Mouse (Mus musculus) limb, embryonic 15.5 days (tissue): ENCODE measurements at regions not wholly inside any gene's neighbourhood (a gene's known extent, or its start where the extent isn't known, plus 50 kb on each side); places are given as distances from the start of the nearest gene placed in this dataset.
"Not testable (repeated sequence)": the region's sequence is repeated elsewhere in the genome, so short reads cannot be mapped to it uniquely, and the experiment has no call there.

ENCODE experiments used
- ATAC-seq: fragments of 200-750 bp; cut with Nextera tagmentation; 2 replicates; pipeline ENCODE4 v1.8.0; 2017; ENCODE audit warnings: low read depth, moderate TSS enrichment; ENCODE audit not compliant: insufficient number of reproducible peaks, low FRiP score, low TSS enrichment
- H3K27ac ChIP-seq: fragments of 300-500 bp; sonication (generic); 2 replicates; pipeline ENCODE4 v1.5.1; 2015; ENCODE audit warnings: moderate library complexity, mild to moderate bottlenecking, inconsistent platforms
- H3K27me3 ChIP-seq: fragments of 300-500 bp; sonication (generic); 2 replicates; pipeline ENCODE4 v1.6.1; 2015; ENCODE audit warnings: inconsistent platforms
- H3K36me3 ChIP-seq: fragments of 300-500 bp; sonication (generic); 2 replicates; pipeline ENCODE4 v1.6.1; 2015; ENCODE audit warnings: inconsistent platforms
- H3K4me1 ChIP-seq: fragments of 300-500 bp; sonication (generic); 2 replicates; pipeline ENCODE4 v1.6.1; 2015; ENCODE audit warnings: inconsistent platforms
- H3K4me2 ChIP-seq: fragments of 300-500 bp; sonication (generic); 2 replicates; pipeline ENCODE4 v1.6.1; 2015; ENCODE audit warnings: mild to moderate bottlenecking, inconsistent platforms
- H3K4me3 ChIP-seq: fragments of 300-500 bp; sonication (generic); 2 replicates; pipeline ENCODE4 v1.5.1; 2015; ENCODE audit warnings: mild to moderate bottlenecking, inconsistent platforms
- H3K9ac ChIP-seq: fragments of 300-500 bp; sonication (generic); 2 replicates; pipeline ENCODE4 v1.6.1; 2015; ENCODE audit warnings: inconsistent platforms
- H3K9me3 ChIP-seq: fragments of 300-500 bp; sonication (generic); 2 replicates; pipeline ENCODE4 v1.6.1; 2016; ENCODE audit warnings: inconsistent platforms
- WGBS: fragments of 180-500 bp; shearing (Covaris S2); methylation state at CpG from one replicate; pipeline ENCODE4 v1.1.7; 2015; 5-methylcytosine and 5-hydroxymethylcytosine counted together

- WGBS = 82% methylated on average over 10 of the region's 10 CpGs
- Histone ChIP-seq H3K9ac (no peak overlapping the region), H3K4me1 (no peaks in the 10 kb centered on the region), H3K27me3 (no peaks in the 10 kb centered on the region), H3K9me3 (no peaks in the 10 kb centered on the region), H3K27ac (no peak overlapping the region), H3K36me3 (no peaks in the 10 kb centered on the region), H3K4me3 (no peak overlapping the region), H3K4me2 (no peak overlapping the region)
- no peak for ATAC-seq
Measured at GRCm38 (mm10) chr6:140218789-140219188, 177.5 kb upstream of the Plcz1 start.

- ATAC-seq = no peak
Measured at GRCm38 (mm10) chr6:140212403-140212802, 171.1 kb upstream of the Plcz1 start.

GRCm38 (mm10) chr6:140210141-140210540 lies 168.9 kb upstream of the Plcz1 start:
- Histone ChIP-seq H3K4me2 (no peak overlapping the region), H3K9me3 (no peaks in the 10 kb centered on the region), H3K36me3 (no peaks in the 10 kb centered on the region), H3K4me1 (no peaks in the 10 kb centered on the region), H3K27me3 (no peaks in the 10 kb centered on the region), H3K4me3 (no peak overlapping the region), H3K9ac (no peak overlapping the region), H3K27ac (no peak overlapping the region)
- ATAC-seq = no peak
- 88% methylated on average over 6 of the region's 6 CpGs for WGBS

More at GRCm38 (mm10) chr6:140212403-140212802, 171.1 kb upstream of the Plcz1 start:
- Histone ChIP-seq H3K36me3 (no peaks in the 10 kb centered on the region), H3K4me2 (no peak overlapping the region), H3K27me3 (no peaks in the 10 kb centered on the region), H3K9me3 (no peaks in the 10 kb centered on the region), H3K4me3 (no peak overlapping the region), H3K9ac (no peak overlapping the region), H3K4me1 (no peaks in the 10 kb centered on the region), H3K27ac (no peak overlapping the region)
- 59% methylated on average over 2 of the region's 2 CpGs for WGBS

- ATAC-seq = no peak
- WGBS = 69% methylated on average over 14 of the region's 14 CpGs
Measured at GRCm38 (mm10) chr6:140209083-140209482, 167.8 kb upstream of the Plcz1 start.

GRCm38 (mm10) chr6:140208375-140208774 lies 167.1 kb upstream of the Plcz1 start:
- no peaks in the 10 kb centered on the region for H3K4me1 ChIP-seq
- H3K9me3 ChIP-seq = no peaks in the 10 kb centered on the region
- WGBS = 53% methylated on average over 3 of the region's 3 CpGs
- H3K27ac ChIP-seq = no peak overlapping the region
- H3K27me3 ChIP-seq = no peaks in the 10 kb centered on the region
- H3K4me3 ChIP-seq = no peak overlapping the region
- ATAC-seq = no peak
- no peaks in the 10 kb centered on the region for H3K36me3 ChIP-seq
- no peak overlapping the region for H3K4me2 ChIP-seq
- no peak overlapping the region for H3K9ac ChIP-seq

More at GRCm38 (mm10) chr6:140209083-140209482, 167.8 kb upstream of the Plcz1 start:
- H3K36me3 ChIP-seq = no peaks in the 10 kb centered on the region
- H3K27me3 ChIP-seq = no peaks in the 10 kb centered on the region
- no peak overlapping the region for H3K27ac ChIP-seq
- H3K9me3 ChIP-seq = no peaks in the 10 kb centered on the region
- H3K4me2 ChIP-seq = no peak overlapping the region
- no peaks in the 10 kb centered on the region for H3K4me1 ChIP-seq
- H3K9ac ChIP-seq = no peak overlapping the region
- no peak overlapping the region for H3K4me3 ChIP-seq

- H3K27me3 ChIP-seq, H3K4me1 ChIP-seq, H3K27ac ChIP-seq, ATAC-seq, H3K9me3 ChIP-seq, H3K9ac ChIP-seq, H3K4me3 ChIP-seq, H3K4me2 ChIP-seq, H3K36me3 ChIP-seq: not testable (repeated sequence)
- WGBS = 77% methylated on average over 11 of the region's 11 CpGs
Measured at GRCm38 (mm10) chr6:140206676-140207075, 165.4 kb upstream of the Plcz1 start.

GRCm38 (mm10) chr6:140201356-140201755 lies 160.1 kb upstream of the Plcz1 start:
- Histone ChIP-seq H3K9me3 (no peaks in the 10 kb centered on the region), H3K4me3 (no peak overlapping the region), H3K4me1 (no peaks in the 10 kb centered on the region), H3K36me3 (no peaks in the 10 kb centered on the region), H3K27me3 (no peaks in the 10 kb centered on the region), H3K27ac (no peak overlapping the region), H3K4me2 (no peak overlapping the region), H3K9ac (no peak overlapping the region)
- no peak for ATAC-seq
- WGBS = 89% methylated on average over 1 of the region's 1 CpGs

- WGBS = 68% methylated on average over 5 of the region's 5 CpGs
- Histone ChIP-seq H3K4me2 (no peak overlapping the region), H3K36me3 (no peaks in the 10 kb centered on the region), H3K4me3 (no peak overlapping the region), H3K9ac (no peak overlapping the region), H3K9me3 (no peaks in the 10 kb centered on the region), H3K4me1 (no peaks in the 10 kb centered on the region), H3K27ac (no peak overlapping the region), H3K27me3 (no peaks in the 10 kb centered on the region)
- no peak for ATAC-seq
Measured at GRCm38 (mm10) chr6:140200322-140200721, 159.1 kb upstream of the Plcz1 start.

- H3K4me2 ChIP-seq = no peak overlapping the region
- H3K36me3 ChIP-seq = no peaks in the 10 kb centered on the region
- H3K27ac ChIP-seq = no peak overlapping the region
- H3K4me1 ChIP-seq = peaks cover 11% of the 10 kb centered on the region
- H3K9me3 ChIP-seq = no peaks in the 10 kb centered on the region
- H3K27me3 ChIP-seq = no peaks in the 10 kb centered on the region
- 85% methylated on average over 6 of the region's 6 CpGs for WGBS
- no peak overlapping the region for H3K9ac ChIP-seq
- no peak overlapping the region for H3K4me3 ChIP-seq
- no peak for ATAC-seq
Measured at GRCm38 (mm10) chr6:140198036-140198435, 156.8 kb upstream of the Plcz1 start.

- no peak overlapping the region for H3K9ac ChIP-seq
- no peak overlapping the region for H3K27ac ChIP-seq
- no peaks in the 10 kb centered on the region for H3K9me3 ChIP-seq
- no peaks in the 10 kb centered on the region for H3K36me3 ChIP-seq
- H3K27me3 ChIP-seq = no peaks in the 10 kb centered on the region
- ATAC-seq = no peak
- no peak overlapping the region for H3K4me2 ChIP-seq
- no peak overlapping the region for H3K4me3 ChIP-seq
- WGBS = 82% methylated on average over 8 of the region's 8 CpGs
- peaks cover 12% of the 10 kb centered on the region for H3K4me1 ChIP-seq
Measured at GRCm38 (mm10) chr6:140197113-140197675, 155.9 kb upstream of the Plcz1 start.

- H3K4me1 ChIP-seq = peaks cover 12% of the 10 kb centered on the region
- no peak overlapping the region for H3K4me2 ChIP-seq
- no peaks in the 10 kb centered on the region for H3K27me3 ChIP-seq
- H3K9me3 ChIP-seq = no peaks in the 10 kb centered on the region
- no peak overlapping the region for H3K4me3 ChIP-seq
- no peak overlapping the region for H3K27ac ChIP-seq
- no peak for ATAC-seq
- H3K36me3 ChIP-seq = no peaks in the 10 kb centered on the region
- no peak overlapping the region for H3K9ac ChIP-seq
- WGBS = 73% methylated on average over 2 of the region's 2 CpGs
Measured at GRCm38 (mm10) chr6:140194276-140194675, 153.0 kb upstream of the Plcz1 start.

- H3K4me1 ChIP-seq = peaks cover 12% of the 10 kb centered on the region
- 27% methylated on average over 9 of the region's 9 CpGs for WGBS
- H3K4me2 ChIP-seq = no peak overlapping the region
- H3K4me3 ChIP-seq = no peak overlapping the region
- H3K9ac ChIP-seq = no peak overlapping the region
- no peaks in the 10 kb centered on the region for H3K27me3 ChIP-seq
- no peaks in the 10 kb centered on the region for H3K36me3 ChIP-seq
- H3K27ac ChIP-seq = peak overlapping the region; percentile 48
- ATAC-seq = peak; percentile 50
- H3K9me3 ChIP-seq = no peaks in the 10 kb centered on the region
Measured at GRCm38 (mm10) chr6:140193084-140193939, 152.1 kb upstream of the Plcz1 start.
